Mouse (Mus musculus): Measurements from ENCODE around the gene Epb41l2.

DNA sequence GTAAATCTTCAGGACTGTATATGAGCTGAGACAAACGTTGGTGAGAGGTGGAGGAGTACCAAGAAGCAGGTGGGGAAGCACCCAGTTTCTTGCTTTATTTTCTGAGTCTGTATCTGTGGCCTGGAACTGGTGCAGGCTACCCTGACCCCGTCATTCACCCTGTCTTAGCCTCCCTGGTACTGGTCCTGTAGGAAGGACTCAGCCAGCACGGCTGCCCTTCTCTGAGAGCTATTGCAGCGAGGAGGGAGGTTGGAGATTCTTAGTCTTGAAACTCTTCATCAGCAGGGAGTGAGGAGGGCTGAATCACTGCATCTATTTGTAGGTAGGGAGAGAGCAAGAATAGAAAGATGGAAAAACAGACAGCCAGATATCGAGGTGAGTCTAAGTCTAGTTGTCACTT is 47.1 kb downstream of the Epb41l2 start:
- no peak for TF ChIP-seq CTCF (IDR thresholded peaks at IDR 0.05; ENCODE audit: low read depth, low read length)
- TF ChIP-seq EP300 (IDR thresholded peaks at IDR 0.05; ENCODE audit: insufficient read depth, low read depth, low read length): no peak

Data from ES-Bruce4 (cell line).